Mouse (Mus musculus): ENCODE measurements at regions not wholly inside any gene's neighbourhood (a gene's known extent, or its start where the extent isn't known, plus 50 kb on each side); places are given as distances from the start of the nearest gene placed in this dataset.

GRCm38 (mm10) chr2:21956112-21956963 is 271.0 kb upstream of the Myo3a start:
- H3K4me1 ChIP-seq = peaks cover 9% of the 10 kb centered on the region; the same call in 1 of the 2 replicates
- H3K4me2 ChIP-seq = no peak overlapping the region
- no peak overlapping the region for H3K4me3 ChIP-seq (replicated peaks)
- peak; percentile 47 for ATAC-seq (ENCODE audit: low FRiP score)
- peak overlapping the region; percentile 59; the same call in 1 of the 2 replicates for H3K27ac ChIP-seq
- WGBS = 63% methylated on average over 3 of the region's 3 CpGs
- no peak overlapping the region for H3K9ac ChIP-seq
- no peaks in the 10 kb centered on the region for H3K36me3 ChIP-seq (replicated peaks)
- no peaks in the 10 kb centered on the region for H3K9me3 ChIP-seq
- H3K27me3 ChIP-seq = no peaks in the 10 kb centered on the region

GRCm38 (mm10) chr2:21958365-21958764 is 268.9 kb upstream of the Myo3a start:
- peaks cover 18% of the 10 kb centered on the region for H3K4me1 ChIP-seq
- H3K36me3 ChIP-seq (replicated peaks) = no peaks in the 10 kb centered on the region
- no peak overlapping the region for H3K27ac ChIP-seq
- peak; percentile 77 for ATAC-seq (ENCODE audit: low FRiP score)
- no peaks in the 10 kb centered on the region for H3K27me3 ChIP-seq
- 3% methylated on average over 3 of the region's 3 CpGs for WGBS
- H3K4me2 ChIP-seq = 0 out of 2 replicates have a peak overlapping the region, but pooled peaks have one; percentile 24
- no peak overlapping the region for H3K9ac ChIP-seq
- no peak overlapping the region for H3K4me3 ChIP-seq (replicated peaks)
- H3K9me3 ChIP-seq = no peaks in the 10 kb centered on the region

GRCm38 (mm10) chr2:21958802-21959201 is 268.5 kb upstream of the Myo3a start:
- H3K9me3 ChIP-seq = no peaks in the 10 kb centered on the region
- no peaks in the 10 kb centered on the region for H3K27me3 ChIP-seq
- peaks cover 22% of the 10 kb centered on the region for H3K4me1 ChIP-seq
- no peak overlapping the region for H3K9ac ChIP-seq
- H3K4me2 ChIP-seq = 0 out of 2 replicates have a peak overlapping the region, but pooled peaks have one; percentile 24
- no peak overlapping the region for H3K27ac ChIP-seq
- no peak overlapping the region for H3K4me3 ChIP-seq (replicated peaks)
- peak; percentile 5; the same call in 1 of the 2 replicates for ATAC-seq (ENCODE audit: low FRiP score)
- 39% methylated on average over 3 of the region's 3 CpGs for WGBS
- no peaks in the 10 kb centered on the region for H3K36me3 ChIP-seq (replicated peaks)

DNA sequence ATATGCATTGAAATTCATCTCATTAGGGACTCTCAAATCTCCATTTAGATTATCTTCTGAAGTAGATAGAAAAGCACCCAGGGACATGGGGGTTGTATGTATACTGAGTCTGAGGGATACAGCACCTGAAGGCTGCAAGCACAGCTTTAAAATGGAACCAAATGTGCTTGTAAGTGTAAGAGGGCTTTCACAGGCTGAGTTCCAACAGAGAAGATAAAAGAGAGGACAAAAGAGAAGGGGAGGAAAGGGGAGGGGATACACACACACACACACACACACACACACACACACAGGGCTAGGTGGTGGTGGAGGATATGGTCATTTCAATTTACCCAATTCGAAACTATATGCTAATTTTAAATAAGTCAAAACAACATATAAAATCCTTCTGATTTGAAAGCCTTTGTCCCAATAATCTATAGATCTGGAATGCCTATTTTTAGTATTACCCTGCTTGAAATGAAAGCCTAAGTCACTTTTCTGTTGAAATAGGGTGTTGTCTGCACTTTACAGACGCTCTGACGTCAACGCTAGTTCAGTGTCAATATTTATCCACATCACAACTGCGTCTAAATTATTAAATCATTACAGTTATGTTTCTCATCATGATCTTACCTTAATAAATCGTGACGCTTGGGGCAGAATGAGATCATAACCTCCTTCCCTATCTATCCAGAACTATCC is 263.8 kb upstream of the Myo3a start:
- Histone ChIP-seq H3K4me3 (replicated peaks) (peak overlapping the region; percentile 11), H3K9me3 (no peaks in the 10 kb centered on the region), H3K9ac (no peak overlapping the region), H3K36me3 (replicated peaks) (no peaks in the 10 kb centered on the region), H3K27ac (peak overlapping the region; percentile 78), H3K27me3 (no peaks in the 10 kb centered on the region), H3K4me1 (peaks cover 24% of the 10 kb centered on the region), H3K4me2 (peak overlapping the region; percentile 45)
- WGBS = 6% methylated on average over 7 of the region's 7 CpGs
- ATAC-seq (ENCODE audit: low FRiP score) = peak; percentile 52

GRCm38 (mm10) chr2:21964027-21964605 is 263.2 kb upstream of the Myo3a start:
- Histone ChIP-seq H3K27me3 (no peaks in the 10 kb centered on the region), H3K9me3 (no peaks in the 10 kb centered on the region), H3K27ac (peak overlapping the region; percentile 78), H3K9ac (no peak overlapping the region), H3K4me3 (replicated peaks) (peak overlapping the region; percentile 11), H3K4me1 (peaks cover 19% of the 10 kb centered on the region), H3K4me2 (peak overlapping the region; percentile 45), H3K36me3 (replicated peaks) (no peaks in the 10 kb centered on the region)
- under 1% methylated on average over 10 of the region's 10 CpGs for WGBS
- ATAC-seq (ENCODE audit: low FRiP score) = peak; percentile 93

DNA sequence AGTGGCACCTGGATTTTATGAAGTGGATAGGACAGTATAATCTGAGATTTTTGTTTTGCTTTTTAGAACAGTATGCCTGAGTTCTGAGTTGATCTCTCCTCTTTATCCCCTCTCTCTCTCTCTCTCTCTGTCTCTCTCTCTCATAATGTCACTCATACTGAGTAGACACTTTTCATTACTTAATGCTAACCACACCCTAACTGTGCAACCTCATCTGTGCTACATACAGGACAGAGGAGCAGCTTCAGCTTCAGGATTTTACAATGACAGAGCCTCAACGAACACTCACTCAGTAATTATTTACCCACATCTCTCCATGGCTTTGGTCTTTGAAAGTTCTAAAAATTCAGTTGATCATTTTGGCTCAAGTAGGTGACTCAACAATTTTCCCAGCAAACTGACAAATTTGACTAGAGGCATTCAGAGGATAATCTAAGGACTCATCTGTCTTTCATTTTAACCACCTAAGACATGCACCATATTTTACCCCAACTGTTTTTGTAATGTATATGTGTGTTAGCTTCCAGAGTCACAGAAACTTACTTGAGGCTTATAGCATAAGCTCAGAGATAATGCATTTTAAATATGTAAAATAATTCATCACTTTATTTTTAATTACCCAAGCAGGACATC is 256.4 kb upstream of the Myo3a start:
- Histone ChIP-seq H3K9ac (no peak overlapping the region), H3K36me3 (replicated peaks) (no peaks in the 10 kb centered on the region), H3K4me1 (no peaks in the 10 kb centered on the region), H3K27ac (no peak overlapping the region), H3K9me3 (no peaks in the 10 kb centered on the region), H3K27me3 (no peaks in the 10 kb centered on the region), H3K4me3 (replicated peaks) (no peak overlapping the region), H3K4me2 (no peak overlapping the region)
- no peak for ATAC-seq (ENCODE audit: low FRiP score)
- 74% methylated on average over 1 of the region's 1 CpGs for WGBS

DNA sequence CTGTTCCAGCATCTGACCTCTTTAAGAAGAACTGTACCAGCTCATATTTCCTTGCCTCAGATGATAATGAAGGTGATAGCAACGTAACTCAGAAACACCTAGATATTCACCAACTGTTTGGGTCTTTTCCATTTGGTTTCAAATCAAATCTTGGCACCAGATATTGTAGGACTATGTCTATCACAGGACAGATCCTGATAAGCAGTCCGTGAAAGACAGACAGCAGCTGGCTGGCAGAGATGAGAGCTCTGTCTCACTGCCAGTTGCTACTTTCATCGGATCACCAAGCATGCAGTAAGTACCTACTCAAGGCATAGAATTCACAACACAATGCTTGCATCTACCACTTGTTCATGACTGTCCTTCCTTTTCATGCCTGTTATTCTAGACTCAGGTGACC is 252.7 kb upstream of the Myo3a start:
- 83% methylated on average over 3 of the region's 3 CpGs for whole genome bisulfite sequencing

DNA sequence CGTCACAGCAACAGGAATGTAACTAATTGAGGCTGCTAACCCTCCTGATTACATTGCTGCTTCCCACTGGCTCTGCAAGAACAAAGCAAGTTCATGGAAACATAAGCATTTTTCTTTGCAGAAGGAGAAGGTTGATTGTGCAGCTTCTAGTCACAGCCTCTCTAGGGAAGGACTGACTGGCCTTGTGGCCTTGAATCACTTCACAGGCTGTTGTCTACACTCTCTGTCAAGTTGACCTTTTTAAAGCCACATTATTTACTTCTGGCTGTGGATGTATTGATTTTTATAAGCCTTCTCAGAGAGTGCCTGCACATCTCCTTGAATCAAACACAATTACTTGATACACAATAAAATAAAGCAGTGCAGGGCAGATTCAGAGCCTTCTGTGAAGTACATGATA is 251.8 kb upstream of the Myo3a start:
- Histone ChIP-seq H3K27ac (no peak overlapping the region), H3K4me2 (no peak overlapping the region), H3K4me1 (no peaks in the 10 kb centered on the region), H3K4me3 (replicated peaks) (no peak overlapping the region), H3K27me3 (no peaks in the 10 kb centered on the region), H3K36me3 (replicated peaks) (no peaks in the 10 kb centered on the region), H3K9me3 (no peaks in the 10 kb centered on the region), H3K9ac (no peak overlapping the region)
- 46% methylated on average over 1 of the region's 1 CpGs for WGBS
- no peak for ATAC-seq (ENCODE audit: low FRiP score)

More for the DNA sequence above, 252.7 kb upstream of the Myo3a start:
- H3K4me2 ChIP-seq = no peak overlapping the region
- H3K4me3 ChIP-seq (replicated peaks) = no peak overlapping the region
- H3K27ac ChIP-seq = no peak overlapping the region
- H3K27me3 ChIP-seq = no peaks in the 10 kb centered on the region
- H3K9ac ChIP-seq = no peak overlapping the region
- H3K4me1 ChIP-seq = no peaks in the 10 kb centered on the region
- H3K36me3 ChIP-seq (replicated peaks) = no peaks in the 10 kb centered on the region
- no peaks in the 10 kb centered on the region for H3K9me3 ChIP-seq
- no peak for ATAC-seq (ENCODE audit: low FRiP score)

GRCm38 (mm10) chr2:21976337-21976736 is 251.0 kb upstream of the Myo3a start:
- H3K4me3 ChIP-seq (replicated peaks) = no peak overlapping the region
- no peak overlapping the region for H3K27ac ChIP-seq
- H3K4me2 ChIP-seq = no peak overlapping the region
- H3K9me3 ChIP-seq = no peaks in the 10 kb centered on the region
- H3K9ac ChIP-seq = no peak overlapping the region
- no peak for ATAC-seq (ENCODE audit: low FRiP score)
- no peaks in the 10 kb centered on the region for H3K27me3 ChIP-seq
- no peaks in the 10 kb centered on the region for H3K36me3 ChIP-seq (replicated peaks)
- no peaks in the 10 kb centered on the region for H3K4me1 ChIP-seq

DNA sequence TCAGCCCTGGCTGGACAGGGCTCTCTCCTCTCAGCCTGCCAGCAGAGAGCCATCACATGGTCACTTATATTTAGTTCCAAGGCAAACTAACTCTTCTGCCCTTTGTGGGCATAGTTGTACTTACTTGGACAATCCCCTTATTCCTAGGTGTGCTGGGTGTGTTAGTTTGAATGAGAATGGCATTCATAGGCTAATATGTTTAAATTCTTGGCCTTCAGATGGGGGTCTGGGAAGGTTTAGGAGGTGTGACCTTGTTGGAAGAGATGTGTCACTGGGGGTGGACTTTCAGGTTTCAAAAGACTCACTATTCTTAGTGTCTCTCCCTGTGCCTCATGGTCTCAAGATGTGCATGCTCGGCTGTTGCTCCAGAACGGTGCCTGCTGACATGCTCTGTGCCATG is 250.5 kb upstream of the Myo3a start:
- no peak overlapping the region for H3K4me2 ChIP-seq
- H3K36me3 ChIP-seq (replicated peaks) = no peaks in the 10 kb centered on the region
- no peak for ATAC-seq (ENCODE audit: low FRiP score)
- H3K27ac ChIP-seq = no peak overlapping the region
- H3K9ac ChIP-seq = no peak overlapping the region
- no peaks in the 10 kb centered on the region for H3K9me3 ChIP-seq
- H3K27me3 ChIP-seq = no peaks in the 10 kb centered on the region
- 79% methylated on average over 2 of the region's 2 CpGs for WGBS
- no peak overlapping the region for H3K4me3 ChIP-seq (replicated peaks)
- no peaks in the 10 kb centered on the region for H3K4me1 ChIP-seq

- no peak for ATAC-seq (ENCODE audit: low FRiP score)
- no peaks in the 10 kb centered on the region for H3K36me3 ChIP-seq (replicated peaks)
- WGBS = 81% methylated on average over 9 of the region's 9 CpGs
- H3K27me3 ChIP-seq = no peaks in the 10 kb centered on the region
- no peaks in the 10 kb centered on the region for H3K4me1 ChIP-seq
- H3K9ac ChIP-seq = no peak overlapping the region
- H3K9me3 ChIP-seq = no peaks in the 10 kb centered on the region
- H3K27ac ChIP-seq = no peak overlapping the region
- H3K4me3 ChIP-seq (replicated peaks) = no peak overlapping the region
- no peak overlapping the region for H3K4me2 ChIP-seq
These were observed 247.1 kb upstream of the Myo3a start for GRCm38 (mm10) chr2:21980177-21980576.

DNA sequence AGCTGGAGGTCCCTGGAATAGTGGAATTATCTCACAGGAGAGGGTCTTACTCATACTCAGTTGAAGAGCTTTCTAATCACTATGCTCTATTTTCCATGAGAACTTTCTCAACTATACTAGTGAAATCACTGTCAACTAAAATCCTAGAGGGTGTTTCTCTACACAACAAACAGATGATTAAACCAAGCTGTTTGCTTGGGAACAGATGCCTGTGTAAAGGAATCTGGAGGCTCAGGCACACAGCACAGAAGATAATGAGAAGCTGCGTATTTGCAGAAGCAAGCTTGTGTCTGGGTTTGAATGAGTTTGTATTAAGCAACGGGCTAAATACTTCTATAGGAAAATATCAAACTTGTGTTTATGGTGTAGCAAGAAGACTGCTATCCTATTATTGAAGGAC is 202.9 kb upstream of the Myo3a start:
- H3K4me3 ChIP-seq (replicated peaks) = no peak overlapping the region
- H3K36me3 ChIP-seq (replicated peaks) = no peaks in the 10 kb centered on the region
- peaks cover 6% of the 10 kb centered on the region for H3K4me1 ChIP-seq
- no peak for ATAC-seq (ENCODE audit: low FRiP score)
- H3K27ac ChIP-seq = no peak overlapping the region
- H3K27me3 ChIP-seq = no peaks in the 10 kb centered on the region
- WGBS = 87% methylated on average over 2 of the region's 2 CpGs
- H3K9ac ChIP-seq = no peak overlapping the region
- H3K4me2 ChIP-seq = no peak overlapping the region
- H3K9me3 ChIP-seq = no peaks in the 10 kb centered on the region

All from forebrain, embryonic 12.5 days (tissue).